Mouse (Mus musculus) lung, embryonic 14.5 days (tissue): ENCODE measurements around the gene Dnmbp. TPM values are rescaled to one million over a fixed set of nuclear protein-coding genes. Genes with fewer than 3 reads are reported as not detected.

Experiments
- ATAC-seq: fragments of 200-750 bp; cut with Nextera tagmentation; 2 replicates; pipeline ENCODE4 v1.8.0; 2017; ENCODE audit warnings: mild to moderate bottlenecking, moderate TSS enrichment, moderate library complexity; ENCODE audit not compliant: insufficient read depth
- DNase-seq: peaks from one replicate; pipeline ENCODE4 v3.0.0-alpha.2; 2015
- H3K27ac ChIP-seq: fragments of 300-500 bp; sonication (generic); 2 replicates; pipeline ENCODE4 v1.5.1; 2014; ENCODE audit warnings: low read depth, mild to moderate bottlenecking, moderate library complexity
- H3K27me3 ChIP-seq: fragments of 300-500 bp; sonication (generic); 2 replicates; pipeline ENCODE4 v1.6.1; 2014; ENCODE audit warnings: low read length, control low read depth; ENCODE audit not compliant: insufficient read depth
- H3K36me3 ChIP-seq: fragments of 300-500 bp; sonication (generic); 2 replicates; pipeline ENCODE4 v1.6.1; 2014; ENCODE audit warnings: control low read depth; ENCODE audit not compliant: insufficient read depth
- H3K4me1 ChIP-seq: fragments of 300-500 bp; sonication (generic); 2 replicates; pipeline ENCODE4 v1.6.1; 2014; ENCODE audit warnings: antibody characterized with exemption, control low read depth; ENCODE audit not compliant: insufficient read depth
- H3K4me2 ChIP-seq: fragments of 300-500 bp; sonication (generic); 2 replicates; pipeline ENCODE4 v1.6.1; 2014; ENCODE audit warnings: mild to moderate bottlenecking
- H3K4me3 ChIP-seq: fragments of 300-500 bp; sonication (generic); 2 replicates; pipeline ENCODE4 v1.5.1; 2014; ENCODE audit warnings: low read depth, low read length
- H3K9ac ChIP-seq: fragments of 300-500 bp; sonication (generic); 2 replicates; pipeline ENCODE4 v1.6.1; 2014
- H3K9me3 ChIP-seq: fragments of 300-500 bp; sonication (generic); 2 replicates; pipeline ENCODE4 v1.6.1; 2016; ENCODE audit warnings: low read depth, low read length, control low read depth
- CTCF ChIP-seq: IDR thresholded peaks from 2 replicates; pipeline ENCODE4 v1.5.1; 2016; ENCODE audit warnings: antibody characterized with exemption, low read depth
- WGBS: fragments of 180-500 bp; shearing (Covaris S2); extraction: QIAGEN DNeasy Blood & Tissue Kit; methylation state at CpG from one replicate; pipeline ENCODE4 v1.1.7; 2014; 5-methylcytosine and 5-hydroxymethylcytosine counted together
- polyA plus RNA-seq: library from polyadenylated mRNA; unstranded; fragments of >200 nt; fragmentation: Nextera tagmentation; extraction: Ambion mirVana; gene quantifications from 2 replicates; pipeline ENCODE4 v1.2.1, GENCODE M21; 2014

Dnmbp gene
- polyA plus RNA-seq, 1 experiment from 2014 or later, result 24.2 TPM

GRCm38 (mm10) chr19:43949111-43949810 lies 9.3 kb upstream of the Dnmbp start:
- Histone ChIP-seq H3K9ac (no peak overlapping the region), H3K27me3 (no peaks in the 10 kb centered on the region), H3K36me3 (no peaks in the 10 kb centered on the region), H3K4me1 (no peaks in the 10 kb centered on the region), H3K4me3 (no peak overlapping the region), H3K4me2 (0 out of 2 replicates have a peak overlapping the region, but pooled peaks have one; percentile 23), H3K9me3 (no peaks in the 10 kb centered on the region), H3K27ac (no peak overlapping the region)
- TF ChIP-seq CTCF, result no peak
- no peak for DNase-seq
- 4% methylated on average over 12 of the region's 12 CpGs for WGBS
- ATAC-seq, result no peak

- no peak overlapping the region for H3K9ac ChIP-seq
- H3K4me2 ChIP-seq, result no peak overlapping the region
- 78% methylated on average over 8 of the region's 8 CpGs for WGBS
- H3K9me3 ChIP-seq, result no peaks in the 10 kb centered on the region
- no peaks in the 10 kb centered on the region for H3K4me1 ChIP-seq
- H3K4me3 ChIP-seq, result no peak overlapping the region
- DNase-seq (no peak), ATAC-seq (no peak)
- no peak overlapping the region for H3K27ac ChIP-seq
- no peaks in the 10 kb centered on the region for H3K36me3 ChIP-seq
- no peaks in the 10 kb centered on the region for H3K27me3 ChIP-seq
- no peak for TF ChIP-seq CTCF
Measured at GRCm38 (mm10) chr19:43944566-43944965, 4.6 kb upstream of the Dnmbp start.

DNA sequence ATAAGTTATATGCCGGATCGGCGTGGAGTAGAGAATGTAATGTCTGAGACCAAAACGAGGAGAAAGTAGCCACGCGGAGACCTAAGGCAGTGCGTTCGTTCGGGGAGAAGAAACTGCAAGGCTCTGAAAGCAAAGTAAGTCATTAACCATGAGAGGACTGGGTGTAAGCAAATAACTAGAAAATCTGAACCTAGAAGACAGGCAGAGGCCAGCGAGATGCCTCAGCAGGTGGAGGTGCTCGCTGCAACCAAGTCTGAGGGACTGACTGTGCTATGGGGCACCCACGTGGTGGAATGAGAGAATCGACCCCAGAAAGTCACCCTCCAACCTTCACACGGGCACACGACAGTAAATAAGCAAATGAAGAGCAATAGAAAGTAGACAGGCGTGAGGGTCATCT lies 3.1 kb upstream of the Dnmbp start:
- H3K4me1 ChIP-seq, result peaks cover 7% of the 10 kb centered on the region; the same call in 1 of the 2 replicates
- no peaks in the 10 kb centered on the region for H3K36me3 ChIP-seq
- no peak overlapping the region for H3K4me2 ChIP-seq
- H3K27ac ChIP-seq, result no peak overlapping the region
- no peak overlapping the region for H3K4me3 ChIP-seq
- ATAC-seq (no peak), DNase-seq (no peak)
- H3K9me3 ChIP-seq, result no peaks in the 10 kb centered on the region
- H3K27me3 ChIP-seq, result no peaks in the 10 kb centered on the region
- TF ChIP-seq CTCF, result no peak
- WGBS, result 60% methylated on average over 16 of the region's 16 CpGs
- no peak overlapping the region for H3K9ac ChIP-seq

- Histone ChIP-seq H3K27ac (peak overlapping the region; percentile 58; the same call in 1 of the 2 replicates), H3K27me3 (no peaks in the 10 kb centered on the region), H3K4me2 (peak overlapping the region; percentile 75), H3K36me3 (no peaks in the 10 kb centered on the region), H3K9ac (peak overlapping the region; percentile 78), H3K4me1 (peaks cover 13% of the 10 kb centered on the region), H3K9me3 (no peaks in the 10 kb centered on the region), H3K4me3 (peak overlapping the region; percentile 72)
- no peak for ATAC-seq
- WGBS, result 12% methylated on average over 16 of the region's 16 CpGs
- peak; percentile 21 for DNase-seq
- TF ChIP-seq CTCF, result no peak
Measured at GRCm38 (mm10) chr19:43939171-43939768, 721 bp downstream of the Dnmbp start.

- ATAC-seq (0 out of 2 replicates have a peak, but pooled peaks have one; percentile 44), DNase-seq (peak; percentile 52)
- no peaks in the 10 kb centered on the region for H3K9me3 ChIP-seq
- H3K27me3 ChIP-seq, result no peaks in the 10 kb centered on the region
- peaks cover 13% of the 10 kb centered on the region for H3K4me1 ChIP-seq
- no peak overlapping the region for H3K27ac ChIP-seq
- peak overlapping the region; percentile 72; the same call in 1 of the 2 replicates for H3K4me3 ChIP-seq
- H3K9ac ChIP-seq, result 0 out of 2 replicates have a peak overlapping the region, but pooled peaks have one; percentile 27
- peak overlapping the region; percentile 75 for H3K4me2 ChIP-seq
- no peak for TF ChIP-seq CTCF
- no peaks in the 10 kb centered on the region for H3K36me3 ChIP-seq
- 11% methylated on average over 11 of the region's 11 CpGs for WGBS
Measured at GRCm38 (mm10) chr19:43938355-43938754, 1.6 kb downstream of the Dnmbp start.

- H3K4me3 ChIP-seq, result no peak overlapping the region
- no peak for DNase-seq
- 88% methylated on average over 6 of the region's 6 CpGs for WGBS
- no peak overlapping the region for H3K4me2 ChIP-seq
- no peaks in the 10 kb centered on the region for H3K27me3 ChIP-seq
- no peak overlapping the region for H3K27ac ChIP-seq
- no peaks in the 10 kb centered on the region for H3K9me3 ChIP-seq
- no peak for TF ChIP-seq CTCF
- ATAC-seq, result no peak
- 0 out of 2 replicates have a peak, but pooled peaks cover 3% of the 10 kb centered on the region for H3K4me1 ChIP-seq
- H3K36me3 ChIP-seq, result no peaks in the 10 kb centered on the region
- no peak overlapping the region for H3K9ac ChIP-seq
Measured at GRCm38 (mm10) chr19:43930926-43931325, 9.1 kb downstream of the Dnmbp start.

GRCm38 (mm10) chr19:43930366-43930765 lies 9.6 kb downstream of the Dnmbp start:
- Histone ChIP-seq H3K4me2 (no peak overlapping the region), H3K27ac (no peak overlapping the region)
- 13% methylated on average over 7 of the region's 7 CpGs for WGBS

More at GRCm38 (mm10) chr19:43930366-43930765, 9.6 kb downstream of the Dnmbp start:
- H3K4me3 ChIP-seq, result no peak overlapping the region
- no peak; the same call in 1 of the 2 replicates for ATAC-seq
- H3K9ac ChIP-seq, result no peak overlapping the region
- no peaks in the 10 kb centered on the region for H3K27me3 ChIP-seq
- H3K36me3 ChIP-seq, result no peaks in the 10 kb centered on the region
- TF ChIP-seq CTCF, result no peak
- H3K4me1 ChIP-seq, result 0 out of 2 replicates have a peak, but pooled peaks cover 3% of the 10 kb centered on the region
- no peaks in the 10 kb centered on the region for H3K9me3 ChIP-seq
- DNase-seq, result no peak
